Mouse (Mus musculus) thymus, adult 18-20 months (tissue): ENCODE results near the gene Orm1.
A peak's percentile ranks its signal among the peaks of the same experiment; 100 is the strongest.

Experiments used
- DNase-seq, 2 experiments: peaks; one replicate each; pipeline ENCODE4 v3.0.0; 2022; ENCODE audit warnings: mixed read lengths in 2 of 2

Orm1 gene

GRCm38 (mm10) chr4:63344295-63344694 lies at the start of gene Orm1:
TSS of gene Orm1 (plus strand) at chr4:63344560.
- DNase-seq, result no peak

- DNase-seq, result no peak
These were observed 48.7 kb upstream of the Orm1 start for GRCm38 (mm10) chr4:63295641-63296040.

GRCm38 (mm10) chr4:63296263-63296662 lies 48.1 kb upstream of the Orm1 start:
- DNase-seq, result no peak

- DNase-seq, result no peak
These were observed 47.5 kb upstream of the Orm1 start for GRCm38 (mm10) chr4:63296876-63297275.

- peak; percentile 24 to 49 for DNase-seq
These were observed 46.2 kb upstream of the Orm1 start for GRCm38 (mm10) chr4:63298191-63298590.

GRCm38 (mm10) chr4:63302641-63303040 lies 41.7 kb upstream of the Orm1 start:
- no peak for DNase-seq

- peak; percentile 70 to 73 for DNase-seq
These were observed 36.9 kb upstream of the Orm1 start for GRCm38 (mm10) chr4:63307175-63308062.

GRCm38 (mm10) chr4:63308316-63308715 lies 36.0 kb upstream of the Orm1 start:
- DNase-seq, result no peak

- DNase-seq, result no peak
These were observed 34.0 kb upstream of the Orm1 start for GRCm38 (mm10) chr4:63310247-63310855.

GRCm38 (mm10) chr4:63311426-63311825 lies 32.9 kb upstream of the Orm1 start:
- no peak for DNase-seq

GRCm38 (mm10) chr4:63314063-63314462 lies 30.3 kb upstream of the Orm1 start:
- DNase-seq, result no peak

GRCm38 (mm10) chr4:63316076-63316746 lies 28.1 kb upstream of the Orm1 start:
- DNase-seq, result peak in 1 of 2 experiments; percentile 1

- DNase-seq, result peak in 1 of 2 experiments; percentile 39
These were observed 24.8 kb upstream of the Orm1 start for GRCm38 (mm10) chr4:63319566-63319965.

GRCm38 (mm10) chr4:63323275-63323815 lies 21.0 kb upstream of the Orm1 start:
- DNase-seq, result no peak

GRCm38 (mm10) chr4:63333403-63333802 lies 11.0 kb upstream of the Orm1 start:
- DNase-seq, result no peak

GRCm38 (mm10) chr4:63338414-63339076 lies 5.8 kb upstream of the Orm1 start:
- no peak for DNase-seq

- DNase-seq, result no peak
These were observed 1.9 kb upstream of the Orm1 start for GRCm38 (mm10) chr4:63342491-63342890.

GRCm38 (mm10) chr4:63343608-63344007 lies 752 bp upstream of the Orm1 start:
- no peak for DNase-seq

GRCm38 (mm10) chr4:63345261-63345660 lies 901 bp downstream of the Orm1 start:
- no peak for DNase-seq

- no peak for DNase-seq
These were observed 2.3 kb downstream of the Orm1 start for GRCm38 (mm10) chr4:63346659-63347058.

- DNase-seq, result no peak
These were observed 4.2 kb downstream of the Orm1 start for GRCm38 (mm10) chr4:63348524-63348923.

GRCm38 (mm10) chr4:63355877-63356665 lies 11.7 kb downstream of the Orm1 start, which contains the start of gene Orm3:
TSS of gene Orm3 (plus strand) at chr4:63356162.
- no peak for DNase-seq
